Mouse (Mus musculus) midbrain, embryonic 12.5 days (tissue): ENCODE data around the gene Tsen54. TPM values are rescaled to one million over a fixed set of nuclear protein-coding genes. Genes with fewer than 3 reads are reported as not detected.
A peak's percentile ranks its signal among the peaks of the same experiment; 100 is the strongest.

Experiments used
- ATAC-seq: fragments of 200-750 bp; cut with Nextera tagmentation; 2 replicates; pipeline ENCODE4 v1.8.0; 2017; ENCODE audit warnings: low read depth, moderate TSS enrichment, moderate library complexity; ENCODE audit not compliant: low FRiP score
- H3K27ac ChIP-seq: fragments of 300-500 bp; sonication (generic); replicated peaks from 2 replicates; pipeline ENCODE4 v1.5.1; 2016; ENCODE audit warnings: mild to moderate bottlenecking
- H3K27me3 ChIP-seq: fragments of 300-500 bp; sonication (generic); 2 replicates; pipeline ENCODE4 v1.6.1; 2016; ENCODE audit warnings: mild to moderate bottlenecking
- H3K36me3 ChIP-seq: fragments of 300-500 bp; sonication (generic); 2 replicates; pipeline ENCODE4 v1.6.1; 2016
- H3K4me1 ChIP-seq: fragments of 300-500 bp; sonication (generic); 2 replicates; pipeline ENCODE4 v1.6.1; 2016
- H3K4me2 ChIP-seq: fragments of 300-500 bp; sonication (generic); replicated peaks from 2 replicates; pipeline ENCODE4 v1.6.1; 2016; ENCODE audit warnings: mild to moderate bottlenecking, moderate library complexity
- H3K4me3 ChIP-seq: fragments of 300-500 bp; sonication (generic); 2 replicates; pipeline ENCODE4 v1.5.1; 2016; ENCODE audit warnings: mild to moderate bottlenecking
- H3K9ac ChIP-seq: fragments of 300-500 bp; sonication (generic); replicated peaks from 2 replicates; pipeline ENCODE4 v1.6.1; 2016; ENCODE audit warnings: mild to moderate bottlenecking, moderate library complexity
- H3K9me3 ChIP-seq: fragments of 300-500 bp; sonication (generic); 2 replicates; pipeline ENCODE4 v1.6.1; 2016; ENCODE audit warnings: mild to moderate bottlenecking
- WGBS: fragments of 180-500 bp; shearing (Covaris S2); methylation state at CpG from one replicate; pipeline ENCODE4 v1.1.7; 2016; 5-methylcytosine and 5-hydroxymethylcytosine counted together
- polyA plus RNA-seq: library from polyadenylated mRNA; unstranded; fragments of >200 nt; fragmentation: Nextera tagmentation; extraction: Ambion mirVana; gene quantifications from 2 replicates; pipeline ENCODE4 v1.2.1, GENCODE M21; 2016

The Tsen54 gene
- polyA plus RNA-seq, 1 experiment from 2014 or later, result 30.9 TPM

- peaks cover 10% of the 10 kb centered on the region; the same call in 1 of the 2 replicates for H3K27me3 ChIP-seq
- H3K4me3 ChIP-seq, result no peak overlapping the region
- H3K9me3 ChIP-seq, result no peaks in the 10 kb centered on the region
- no peaks in the 10 kb centered on the region for H3K36me3 ChIP-seq
- peak; percentile 82 for ATAC-seq
- WGBS, result under 1% methylated on average over 9 of the region's 9 CpGs
- peak overlapping the region; percentile 80 for H3K27ac ChIP-seq
- H3K4me1 ChIP-seq, result peaks cover 72% of the 10 kb centered on the region
- H3K9ac ChIP-seq, result peak overlapping the region; percentile 20
- H3K4me2 ChIP-seq, result peak overlapping the region; percentile 53
These were observed 35.4 kb upstream of the Tsen54 start for GRCm38 (mm10) chr11:115779038-115779571.

- peaks cover 10% of the 10 kb centered on the region; the same call in 1 of the 2 replicates for H3K27me3 ChIP-seq
- no peaks in the 10 kb centered on the region for H3K9me3 ChIP-seq
- peak; percentile 62 for ATAC-seq
- peak overlapping the region; percentile 24 for H3K4me3 ChIP-seq
- H3K4me1 ChIP-seq, result peaks cover 69% of the 10 kb centered on the region
- 8% methylated on average over 20 of the region's 20 CpGs for WGBS
- H3K36me3 ChIP-seq, result peaks cover under 1% of the 10 kb centered on the region; the same call in 1 of the 2 replicates
- peak overlapping the region; percentile 53 for H3K4me2 ChIP-seq
- peak overlapping the region; percentile 80 for H3K27ac ChIP-seq
- H3K9ac ChIP-seq, result peak overlapping the region; percentile 24; the same call in 1 of the 2 replicates
These were observed 34.1 kb upstream of the Tsen54 start for GRCm38 (mm10) chr11:115780141-115781070.

DNA sequence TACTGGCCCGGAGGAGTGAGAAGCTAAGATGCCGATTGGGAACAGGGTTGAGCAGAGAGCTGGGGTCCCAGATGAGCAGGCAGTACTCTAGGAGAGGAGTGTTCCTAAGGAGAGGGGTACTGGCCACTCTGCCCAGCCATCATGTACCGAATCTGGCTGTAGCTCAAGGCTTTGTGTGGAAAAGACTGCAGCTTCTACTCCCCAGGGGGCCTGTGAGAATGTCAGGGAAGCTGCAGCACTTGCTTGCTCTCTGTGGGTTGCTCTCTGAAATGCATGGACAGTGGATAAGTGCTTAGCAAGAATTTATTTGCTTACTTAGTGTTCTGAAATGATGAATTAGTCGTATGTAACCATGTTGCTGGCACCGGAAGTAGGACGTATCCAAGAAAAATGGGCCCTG lies 28.1 kb upstream of the Tsen54 start:
- peaks cover 6% of the 10 kb centered on the region; the same call in 1 of the 2 replicates for H3K27me3 ChIP-seq
- H3K27ac ChIP-seq, result 0 out of 2 replicates have a peak overlapping the region, but pooled peaks have one; percentile 42
- H3K4me1 ChIP-seq, result peaks cover 26% of the 10 kb centered on the region
- no peak overlapping the region for H3K9ac ChIP-seq
- WGBS, result 75% methylated on average over 6 of the region's 6 CpGs
- ATAC-seq, result no peak
- H3K36me3 ChIP-seq, result peaks cover 55% of the 10 kb centered on the region
- H3K4me2 ChIP-seq, result no peak overlapping the region
- no peak overlapping the region for H3K4me3 ChIP-seq
- no peaks in the 10 kb centered on the region for H3K9me3 ChIP-seq

GRCm38 (mm10) chr11:115789787-115790186 lies 24.7 kb upstream of the Tsen54 start:
- no peak overlapping the region for H3K4me3 ChIP-seq
- H3K27me3 ChIP-seq, result no peaks in the 10 kb centered on the region
- no peak for ATAC-seq

GRCm38 (mm10) chr11:115791919-115792318 lies 22.6 kb upstream of the Tsen54 start:
- ATAC-seq, result no peak
- Histone ChIP-seq H3K36me3 (peaks cover 95% of the 10 kb centered on the region), H3K9ac (no peak overlapping the region), H3K27ac (no peak overlapping the region), H3K4me3 (no peak overlapping the region), H3K4me2 (no peak overlapping the region), H3K4me1 (no peaks in the 10 kb centered on the region), H3K27me3 (no peaks in the 10 kb centered on the region), H3K9me3 (no peaks in the 10 kb centered on the region)
- WGBS, result 97% methylated on average over 16 of the region's 16 CpGs

More at GRCm38 (mm10) chr11:115789787-115790186, 24.7 kb upstream of the Tsen54 start:
- H3K36me3 ChIP-seq, result peaks cover 88% of the 10 kb centered on the region
- no peaks in the 10 kb centered on the region for H3K9me3 ChIP-seq
- 96% methylated on average over 7 of the region's 7 CpGs for WGBS
- H3K4me2 ChIP-seq, result no peak overlapping the region
- no peak overlapping the region for H3K27ac ChIP-seq
- H3K4me1 ChIP-seq, result peaks cover 6% of the 10 kb centered on the region; the same call in 1 of the 2 replicates
- H3K9ac ChIP-seq, result no peak overlapping the region

DNA sequence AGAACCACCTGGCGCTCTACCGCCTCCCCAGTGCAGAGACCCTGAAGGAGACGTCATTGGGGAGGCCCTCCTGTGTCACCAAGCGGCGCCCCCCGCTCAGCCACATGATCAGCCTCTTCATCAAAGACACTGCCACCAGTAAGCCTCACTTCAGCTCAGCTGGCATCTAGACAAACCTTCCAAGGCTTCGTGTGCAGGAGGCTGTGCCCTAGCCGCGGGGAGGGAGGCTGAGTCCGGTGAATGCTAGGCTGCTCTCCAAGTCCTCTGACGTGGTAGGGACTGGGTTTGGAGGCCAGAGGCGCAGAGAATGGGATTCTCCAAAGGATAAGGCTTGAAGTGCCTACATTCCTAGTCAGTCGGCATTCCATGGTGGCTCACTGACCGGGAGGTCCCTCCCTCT lies 22.2 kb upstream of the Tsen54 start:
- Histone ChIP-seq H3K9me3 (no peaks in the 10 kb centered on the region), H3K4me1 (no peaks in the 10 kb centered on the region), H3K9ac (no peak overlapping the region), H3K36me3 (peaks cover 95% of the 10 kb centered on the region), H3K4me2 (no peak overlapping the region), H3K27me3 (no peaks in the 10 kb centered on the region), H3K27ac (no peak overlapping the region), H3K4me3 (no peak overlapping the region)
- ATAC-seq, result no peak
- 90% methylated on average over 14 of the region's 14 CpGs for WGBS

DNA sequence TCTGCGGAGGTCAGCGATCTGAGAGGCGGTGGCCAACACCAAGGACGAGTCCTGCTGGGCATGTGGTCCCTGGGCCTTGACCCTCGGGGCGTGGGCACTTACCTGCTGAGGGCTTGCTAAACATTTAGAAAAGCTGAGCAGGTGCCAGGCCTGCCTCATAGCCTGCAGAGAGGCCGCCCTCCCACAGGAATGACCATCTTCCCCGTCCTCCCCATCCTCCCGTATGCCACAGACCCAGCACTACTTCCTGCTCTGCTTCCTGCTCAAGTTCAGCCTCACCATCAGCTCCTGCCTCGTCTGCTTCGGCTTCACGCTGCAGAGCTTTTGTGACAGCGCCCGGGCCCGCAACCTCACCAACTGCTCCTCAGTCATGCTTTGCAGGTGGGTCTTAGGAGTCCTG lies 17.6 kb upstream of the Tsen54 start:
- no peaks in the 10 kb centered on the region for H3K27me3 ChIP-seq
- no peak overlapping the region for H3K27ac ChIP-seq
- no peak for ATAC-seq
- no peaks in the 10 kb centered on the region for H3K9me3 ChIP-seq
- H3K4me1 ChIP-seq, result no peaks in the 10 kb centered on the region
- H3K4me2 ChIP-seq, result no peak overlapping the region
- no peak overlapping the region for H3K4me3 ChIP-seq
- WGBS, result 82% methylated on average over 15 of the region's 15 CpGs
- no peak overlapping the region for H3K9ac ChIP-seq
- peaks cover 100% of the 10 kb centered on the region for H3K36me3 ChIP-seq

- Histone ChIP-seq H3K4me3 (no peak overlapping the region), H3K4me2 (no peak overlapping the region), H3K27me3 (no peaks in the 10 kb centered on the region), H3K36me3 (peaks cover 100% of the 10 kb centered on the region), H3K9me3 (no peaks in the 10 kb centered on the region), H3K27ac (no peak overlapping the region), H3K4me1 (no peaks in the 10 kb centered on the region), H3K9ac (no peak overlapping the region)
- 82% methylated on average over 9 of the region's 9 CpGs for WGBS
- no peak for ATAC-seq
These were observed 16.9 kb upstream of the Tsen54 start for GRCm38 (mm10) chr11:115797665-115798064.

DNA sequence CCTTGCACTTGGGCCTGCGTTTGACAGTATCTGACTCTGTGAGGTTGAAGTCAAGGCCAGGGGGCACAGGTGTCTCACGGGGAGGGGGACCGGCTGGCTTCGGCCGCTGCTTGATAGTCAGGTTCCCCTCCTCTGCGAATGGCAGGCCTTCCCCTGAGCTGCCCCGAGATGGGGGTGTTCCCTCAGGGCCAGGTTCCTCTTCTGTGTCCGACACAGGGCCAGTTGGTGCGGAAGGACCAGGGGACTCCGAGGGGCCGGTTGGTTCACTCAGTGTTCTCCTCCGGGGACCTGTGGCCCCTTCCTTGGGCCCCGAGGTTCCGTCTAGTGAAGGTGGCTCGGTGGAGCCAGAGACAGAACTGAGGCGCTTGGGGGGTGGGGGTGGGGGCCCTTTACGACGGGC lies 13.5 kb upstream of the Tsen54 start:
- no peaks in the 10 kb centered on the region for H3K9me3 ChIP-seq
- no peak overlapping the region for H3K4me3 ChIP-seq
- ATAC-seq, result no peak
- 93% methylated on average over 18 of the region's 18 CpGs for WGBS
- H3K9ac ChIP-seq, result no peak overlapping the region
- H3K36me3 ChIP-seq, result peaks cover 95% of the 10 kb centered on the region
- no peak overlapping the region for H3K4me2 ChIP-seq
- H3K27ac ChIP-seq, result no peak overlapping the region
- H3K27me3 ChIP-seq, result no peaks in the 10 kb centered on the region
- H3K4me1 ChIP-seq, result no peaks in the 10 kb centered on the region

- H3K9me3 ChIP-seq, result no peaks in the 10 kb centered on the region
- peaks cover 88% of the 10 kb centered on the region for H3K36me3 ChIP-seq
- H3K4me1 ChIP-seq, result peaks cover 13% of the 10 kb centered on the region
- H3K27ac ChIP-seq, result no peak overlapping the region
- ATAC-seq, result no peak
- 92% methylated on average over 24 of the region's 24 CpGs for WGBS
- no peak overlapping the region for H3K9ac ChIP-seq
- no peak overlapping the region for H3K4me2 ChIP-seq
- H3K27me3 ChIP-seq, result no peaks in the 10 kb centered on the region
- H3K4me3 ChIP-seq, result no peak overlapping the region
These were observed 11.3 kb upstream of the Tsen54 start for GRCm38 (mm10) chr11:115803072-115803709.

GRCm38 (mm10) chr11:115805005-115805404 lies 9.5 kb upstream of the Tsen54 start:
- no peak for ATAC-seq
- Histone ChIP-seq H3K27ac (no peak overlapping the region), H3K36me3 (peaks cover 71% of the 10 kb centered on the region), H3K27me3 (no peaks in the 10 kb centered on the region), H3K4me1 (peaks cover 31% of the 10 kb centered on the region), H3K4me2 (no peak overlapping the region), H3K9me3 (no peaks in the 10 kb centered on the region), H3K4me3 (no peak overlapping the region), H3K9ac (no peak overlapping the region)
- 93% methylated on average over 7 of the region's 7 CpGs for WGBS

DNA sequence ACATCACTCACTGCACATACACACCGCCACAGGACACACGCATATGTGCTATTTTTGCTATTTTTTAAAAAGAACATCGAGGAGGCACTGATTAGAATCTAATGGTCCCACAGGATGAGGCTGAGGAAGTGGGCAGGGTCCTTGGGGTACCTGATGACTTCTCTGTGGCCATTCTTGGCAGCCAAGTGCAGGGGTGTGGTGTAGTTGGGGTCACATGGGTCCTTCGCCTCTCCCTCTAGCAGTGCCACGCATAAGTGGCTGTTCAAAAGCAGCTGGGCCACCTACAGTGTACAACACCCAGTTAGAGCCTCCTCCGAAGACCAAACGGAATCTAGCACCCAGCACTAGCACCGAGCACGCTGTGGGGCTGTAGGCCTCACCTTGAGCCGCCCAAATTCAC lies 8.4 kb upstream of the Tsen54 start:
- Histone ChIP-seq H3K4me2 (no peak overlapping the region), H3K27me3 (no peaks in the 10 kb centered on the region), H3K9ac (no peak overlapping the region), H3K36me3 (peaks cover 71% of the 10 kb centered on the region), H3K4me3 (no peak overlapping the region), H3K4me1 (peaks cover 41% of the 10 kb centered on the region), H3K27ac (no peak overlapping the region), H3K9me3 (no peaks in the 10 kb centered on the region)
- no peak for ATAC-seq
- 93% methylated on average over 10 of the region's 10 CpGs for WGBS
